Mouse (Mus musculus) small intestine, adult 2 months (tissue): ENCODE results near the gene Aldh4a1.

Experiments
- CTCF ChIP-seq: fragments of 200-500 bp; IDR thresholded peaks from 2 replicates; pipeline ENCODE4 v1.5.1; 2012; ENCODE audit warnings: low read depth, mild to moderate bottlenecking, control low read depth, inconsistent platforms, low read length, moderate library complexity, mixed read lengths; ENCODE audit not compliant: insufficient replicate concordance, insufficient read length; ENCODE audit errors: extremely low read depth
- POLR2A ChIP-seq: fragments of 200-500 bp; IDR thresholded peaks from 2 replicates; pipeline ENCODE4 v1.6.1; 2012; ENCODE audit warnings: low read depth, mild to moderate bottlenecking, control low read depth, inconsistent platforms, low read length, moderate library complexity

DNA sequence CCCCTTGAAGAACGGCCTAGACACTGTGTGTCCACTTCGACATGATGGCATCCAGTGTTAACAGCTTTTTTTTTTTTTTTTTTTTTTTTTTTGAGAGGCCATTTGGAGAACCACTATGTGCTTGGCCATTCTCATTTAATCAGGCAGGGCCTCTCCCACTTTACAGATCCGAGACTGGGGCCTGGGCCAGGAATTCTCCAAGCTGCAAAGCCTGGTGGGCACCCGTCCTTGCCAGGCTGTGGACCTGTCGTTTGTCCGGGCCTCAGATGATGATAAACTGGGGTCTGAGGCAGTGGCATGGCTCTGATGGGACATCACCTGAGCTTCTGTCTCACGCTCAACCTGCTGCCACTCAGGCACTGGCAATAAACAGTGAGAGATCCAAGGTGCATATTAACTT, 29.8 kb upstream of the Aldh4a1 start:
- TF ChIP-seq CTCF, result no peak
- TF ChIP-seq POLR2A, result no peak
